Mouse (Mus musculus): ENCODE data around the gene Selenos. TPM values are rescaled to one million over a fixed set of nuclear protein-coding genes. Genes with fewer than 3 reads are reported as not detected.

Gene Selenos
- 88.5 and 109 TPM in 2 replicates for polyA plus RNA-seq (2016; fragmentation: Nextera tagmentation; extraction: Ambion mirVana)

DNA sequence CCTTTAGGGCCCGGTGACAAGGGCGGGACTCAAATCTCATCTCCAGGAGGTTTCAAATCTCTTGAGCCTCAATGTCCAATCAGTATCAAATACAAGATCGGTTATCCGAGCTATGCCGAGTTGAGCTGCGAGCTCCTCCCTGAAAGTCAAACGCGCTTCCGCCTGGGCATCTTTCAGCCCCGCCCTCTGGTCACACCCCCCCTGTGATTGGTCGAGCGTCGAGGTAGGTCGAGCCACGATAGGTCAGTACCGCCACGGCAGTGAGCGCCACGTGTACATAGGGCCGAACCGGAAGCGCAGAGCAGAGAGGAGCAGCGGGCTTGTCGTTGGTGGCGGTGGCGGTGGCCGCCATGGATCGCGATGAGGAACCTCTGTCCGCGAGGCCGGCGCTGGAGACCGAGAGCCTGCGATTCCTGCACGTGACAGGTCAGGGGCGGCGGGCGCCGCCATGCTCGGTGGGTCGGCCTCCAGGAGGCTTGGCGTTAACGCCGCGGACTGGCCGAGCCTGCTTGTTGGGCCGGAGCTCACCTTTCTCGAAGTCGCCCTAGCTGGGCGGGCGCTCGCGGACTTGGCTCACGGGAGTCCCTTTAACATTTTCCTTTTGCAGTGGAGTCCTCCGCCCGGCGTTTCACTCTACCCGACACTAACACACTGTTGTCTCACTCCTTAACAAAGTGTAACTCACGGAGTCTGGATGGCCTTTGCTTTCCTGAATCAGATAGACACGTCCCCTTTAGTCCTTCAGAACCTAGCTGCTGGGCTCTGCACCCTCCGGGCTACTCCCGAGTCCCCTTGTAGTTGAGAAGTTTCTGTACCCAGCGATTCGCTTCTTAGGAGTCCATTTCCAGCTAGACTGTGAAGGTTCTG is at the start of gene Selenos:
Selenos (plus strand) TSS at position 286 of the 867 bp plus-strand sequence.
- Histone ChIP-seq H3K4me1 (peaks cover 12% of the 10 kb centered on the region), H3K36me3 (peaks cover 58% of the 10 kb centered on the region)
- under 1% methylated on average over 65 of the region's 65 CpGs for WGBS

DNA sequence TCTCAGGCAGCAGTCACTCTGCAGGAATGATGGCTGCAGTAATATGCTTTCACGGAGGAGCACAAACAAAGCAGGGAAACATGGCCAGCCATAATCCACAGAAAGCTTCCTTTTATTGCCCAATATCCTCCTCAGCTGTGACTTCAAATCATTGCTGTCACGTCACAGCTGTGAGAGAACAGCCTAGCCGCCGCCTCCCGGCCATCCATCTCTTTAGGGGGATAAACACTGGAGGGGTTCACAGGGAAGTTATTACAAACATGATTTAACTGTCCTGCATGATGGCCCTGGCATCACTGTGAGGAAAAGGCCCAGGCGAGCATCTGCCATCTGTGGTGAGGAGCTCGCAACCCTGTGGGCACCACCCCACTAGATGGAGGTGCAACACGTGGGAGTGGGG is 42.6 kb upstream of the Selenos start:
- H3K4me3 ChIP-seq = no peak overlapping the region
- H3K27me3 ChIP-seq (ENCODE audit: insufficient read depth, poor library complexity, severe bottlenecking) = peaks cover 47% of the 10 kb centered on the region
- 78% methylated on average over 8 of the region's 8 CpGs for WGBS
- H3K9me3 ChIP-seq = no peaks in the 10 kb centered on the region
- no peak for DNase-seq (ENCODE audit: low spot score)
- H3K27ac ChIP-seq = no peak overlapping the region
- no peaks in the 10 kb centered on the region for H3K36me3 ChIP-seq
- 0 out of 2 replicates have a peak, but pooled peaks cover 2% of the 10 kb centered on the region for H3K4me1 ChIP-seq

More for the DNA sequence above, at the start of gene Selenos:
- Histone ChIP-seq H3K27ac (peak within 1 kb of the TSS; percentile 92), H3K9me3 (no peaks in the 10 kb centered on the region), H3K4me3 (peak within 1 kb of the TSS; percentile 84), H3K27me3 (ENCODE audit: insufficient read depth, poor library complexity, severe bottlenecking) (no peaks in the 10 kb centered on the region)
- peak; percentile 98 for DNase-seq (ENCODE audit: low spot score)

DNA sequence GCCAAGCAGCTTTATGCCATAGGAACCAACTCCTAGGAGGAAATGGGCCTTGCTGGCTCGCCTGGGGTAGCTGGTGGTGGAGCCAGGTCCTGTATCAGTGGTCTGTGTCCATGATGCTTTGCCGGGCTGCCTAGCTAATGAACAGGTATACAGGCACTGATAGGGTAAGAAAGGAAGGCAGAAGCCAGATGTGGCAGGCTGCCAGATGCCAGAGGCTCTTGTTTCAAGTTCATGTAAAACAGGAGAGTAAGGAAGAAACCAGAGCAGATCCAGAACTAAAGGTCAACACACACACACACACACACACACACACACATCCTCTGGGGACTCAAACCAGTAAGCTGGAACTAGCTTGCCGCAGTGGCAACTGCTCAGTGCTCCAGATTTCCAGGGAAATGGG is 41.2 kb upstream of the Selenos start:
- Histone ChIP-seq H3K27me3 (ENCODE audit: insufficient read depth, poor library complexity, severe bottlenecking) (peaks cover 45% of the 10 kb centered on the region), H3K9me3 (no peaks in the 10 kb centered on the region), H3K4me3 (no peak overlapping the region), H3K4me1 (0 out of 2 replicates have a peak, but pooled peaks cover 2% of the 10 kb centered on the region), H3K36me3 (no peaks in the 10 kb centered on the region), H3K27ac (no peak overlapping the region)
- 58% methylated on average over 3 of the region's 3 CpGs for WGBS
- DNase-seq (ENCODE audit: low spot score) = no peak

DNA sequence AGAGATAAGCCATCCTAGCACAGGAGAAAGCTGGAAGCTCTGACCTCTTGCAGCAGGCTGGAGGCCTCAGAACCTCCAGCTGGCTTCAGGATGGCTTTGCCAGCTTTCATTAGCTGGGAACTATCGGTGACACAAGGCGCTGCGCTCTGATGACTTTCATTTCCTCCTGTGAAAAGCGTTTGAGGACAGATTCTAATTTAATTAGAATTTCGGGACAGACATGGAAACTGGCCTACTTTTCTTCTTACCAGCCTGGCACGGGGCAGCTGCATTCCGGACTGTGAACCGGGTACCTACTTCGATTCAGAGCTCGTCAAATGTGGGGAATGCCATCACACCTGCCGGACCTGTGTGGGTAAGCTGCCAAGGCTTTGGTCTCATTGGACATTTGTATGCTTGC is 40.7 kb upstream of the Selenos start:
- H3K27ac ChIP-seq = no peak overlapping the region
- no peaks in the 10 kb centered on the region for H3K9me3 ChIP-seq
- no peak for DNase-seq (ENCODE audit: low spot score)
- 0 out of 2 replicates have a peak, but pooled peaks cover 2% of the 10 kb centered on the region for H3K4me1 ChIP-seq
- H3K4me3 ChIP-seq = no peak overlapping the region
- 84% methylated on average over 11 of the region's 11 CpGs for WGBS
- no peaks in the 10 kb centered on the region for H3K36me3 ChIP-seq
- H3K27me3 ChIP-seq (ENCODE audit: insufficient read depth, poor library complexity, severe bottlenecking) = peaks cover 40% of the 10 kb centered on the region

DNA sequence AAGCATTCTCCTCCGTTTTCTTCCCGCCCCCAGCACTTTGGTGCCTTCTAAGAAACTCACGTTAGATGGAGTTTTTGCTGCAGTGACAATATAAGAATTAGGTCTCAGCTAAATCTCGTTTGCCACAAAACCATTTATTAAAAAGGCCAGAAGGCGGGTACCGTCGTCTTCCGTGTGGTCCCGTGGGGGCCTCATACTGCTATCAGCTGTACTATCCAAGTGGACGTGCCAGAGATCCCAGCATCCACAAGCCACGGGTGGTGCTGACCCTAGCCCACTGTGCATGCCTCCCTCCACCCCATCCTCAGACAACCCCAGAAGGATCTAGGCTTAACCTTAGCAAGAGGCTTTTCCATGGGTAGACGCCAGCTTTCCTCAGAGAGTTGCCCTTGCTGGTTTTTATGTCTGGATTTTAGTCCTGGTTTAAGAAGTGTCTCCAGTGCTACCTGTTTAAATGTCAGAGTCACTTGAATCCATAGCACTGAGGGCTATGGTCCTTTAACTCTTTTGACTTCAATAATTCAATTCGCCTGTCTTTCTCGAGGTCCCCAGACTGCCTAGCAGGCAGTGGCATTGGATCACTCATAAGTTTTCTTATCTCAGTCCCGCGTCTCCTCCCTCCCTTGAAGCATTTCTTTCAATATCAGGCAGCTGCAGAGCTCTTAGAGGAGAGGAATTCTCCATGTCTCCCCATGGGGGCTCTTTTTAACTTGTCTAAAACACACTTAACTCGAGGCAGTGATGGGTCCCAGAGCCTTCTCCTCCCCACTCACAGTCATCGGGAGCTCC is 39.2 kb upstream of the Selenos start:
- H3K4me3 ChIP-seq = no peak overlapping the region
- 69% methylated on average over 18 of the region's 18 CpGs for WGBS
- H3K4me1 ChIP-seq = 0 out of 2 replicates have a peak, but pooled peaks cover 4% of the 10 kb centered on the region
- H3K27me3 ChIP-seq (ENCODE audit: insufficient read depth, poor library complexity, severe bottlenecking) = peaks cover 33% of the 10 kb centered on the region
- no peak overlapping the region for H3K27ac ChIP-seq
- DNase-seq (ENCODE audit: low spot score) = no peak
- H3K9me3 ChIP-seq = no peaks in the 10 kb centered on the region
- H3K36me3 ChIP-seq = no peaks in the 10 kb centered on the region

DNA sequence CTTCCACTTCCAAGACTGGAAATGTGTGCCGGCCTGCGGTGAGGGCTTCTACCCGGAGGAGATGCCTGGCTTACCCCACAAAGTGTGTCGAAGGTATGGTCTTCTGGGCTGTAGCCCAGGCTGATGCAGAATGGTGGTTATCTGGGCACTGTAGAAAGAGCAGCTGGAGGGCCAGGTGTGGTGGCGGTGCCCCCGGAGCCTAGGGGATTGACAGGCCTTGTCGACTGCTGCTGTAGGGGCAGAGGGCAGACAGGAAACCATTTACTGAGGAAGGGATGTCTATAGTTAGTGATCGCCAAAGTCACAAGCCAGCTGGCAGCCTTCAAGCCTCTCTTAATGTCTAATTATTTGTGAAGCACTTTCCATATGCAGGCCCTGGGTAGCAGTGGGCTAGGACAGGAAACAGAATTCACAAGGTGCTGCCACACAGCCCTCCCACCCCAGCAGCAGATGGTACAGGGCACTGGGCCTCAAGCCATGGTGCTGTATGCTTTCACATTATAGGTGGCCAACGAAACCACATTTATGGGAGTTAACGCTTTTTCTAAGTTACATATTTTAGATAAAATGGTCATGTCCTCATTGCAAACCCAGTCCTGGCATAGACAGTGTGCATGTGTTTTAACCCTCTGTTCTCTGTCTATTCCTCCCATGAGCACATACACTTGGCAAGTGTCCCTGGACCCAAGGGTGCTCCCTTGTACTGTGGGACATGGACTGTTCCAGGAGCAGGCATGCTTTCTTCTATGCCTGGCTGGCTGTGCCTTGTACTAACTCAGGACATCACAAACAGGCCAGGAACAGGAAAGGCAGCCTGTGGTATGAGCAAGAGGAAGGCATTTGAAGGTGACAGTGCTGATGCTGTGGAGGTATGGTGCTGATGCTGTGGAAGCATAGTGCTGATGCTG is 35.6 kb upstream of the Selenos start, which contains the start of gene Gm45213:
Gm45213 (plus strand) TSS at position 51 of the 908 bp plus-strand sequence.
- Histone ChIP-seq H3K4me1 (peaks cover 17% of the 10 kb centered on the region), H3K9me3 (no peaks in the 10 kb centered on the region), H3K27me3 (ENCODE audit: insufficient read depth, poor library complexity, severe bottlenecking) (peaks cover 45% of the 10 kb centered on the region), H3K4me3 (no peak within 1 kb of the TSS), H3K27ac (no peak within 1 kb of the TSS), H3K36me3 (no peaks in the 10 kb centered on the region)
- DNase-seq (ENCODE audit: low spot score) = no peak
- 85% methylated on average over 10 of the region's 10 CpGs for WGBS

DNA sequence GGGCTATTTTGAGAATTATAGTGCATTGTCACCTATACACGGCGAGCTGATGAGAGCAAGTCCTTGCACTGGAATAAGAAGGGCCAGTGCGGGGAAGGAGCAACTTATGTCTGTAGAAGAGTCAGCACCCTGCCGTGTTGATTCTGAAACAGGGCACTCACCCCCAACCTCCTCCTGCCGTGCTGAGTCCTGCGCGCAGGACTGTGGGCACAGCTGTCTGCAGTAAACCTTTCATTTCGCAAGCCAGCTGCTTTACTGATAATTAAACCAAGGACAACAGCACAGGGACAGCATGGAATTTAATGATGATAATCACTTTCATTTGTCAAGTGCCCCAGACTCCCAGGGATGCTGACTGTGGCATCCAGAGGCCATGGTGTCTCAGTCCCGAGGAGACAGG is 34.8 kb upstream of the Selenos start:
- H3K27ac ChIP-seq = no peak overlapping the region
- H3K9me3 ChIP-seq = no peaks in the 10 kb centered on the region
- DNase-seq (ENCODE audit: low spot score) = no peak
- H3K27me3 ChIP-seq (ENCODE audit: insufficient read depth, poor library complexity, severe bottlenecking) = peaks cover 49% of the 10 kb centered on the region
- H3K4me1 ChIP-seq = peaks cover 17% of the 10 kb centered on the region
- 59% methylated on average over 9 of the region's 9 CpGs for WGBS
- H3K4me3 ChIP-seq = no peak overlapping the region
- H3K36me3 ChIP-seq = no peaks in the 10 kb centered on the region

DNA sequence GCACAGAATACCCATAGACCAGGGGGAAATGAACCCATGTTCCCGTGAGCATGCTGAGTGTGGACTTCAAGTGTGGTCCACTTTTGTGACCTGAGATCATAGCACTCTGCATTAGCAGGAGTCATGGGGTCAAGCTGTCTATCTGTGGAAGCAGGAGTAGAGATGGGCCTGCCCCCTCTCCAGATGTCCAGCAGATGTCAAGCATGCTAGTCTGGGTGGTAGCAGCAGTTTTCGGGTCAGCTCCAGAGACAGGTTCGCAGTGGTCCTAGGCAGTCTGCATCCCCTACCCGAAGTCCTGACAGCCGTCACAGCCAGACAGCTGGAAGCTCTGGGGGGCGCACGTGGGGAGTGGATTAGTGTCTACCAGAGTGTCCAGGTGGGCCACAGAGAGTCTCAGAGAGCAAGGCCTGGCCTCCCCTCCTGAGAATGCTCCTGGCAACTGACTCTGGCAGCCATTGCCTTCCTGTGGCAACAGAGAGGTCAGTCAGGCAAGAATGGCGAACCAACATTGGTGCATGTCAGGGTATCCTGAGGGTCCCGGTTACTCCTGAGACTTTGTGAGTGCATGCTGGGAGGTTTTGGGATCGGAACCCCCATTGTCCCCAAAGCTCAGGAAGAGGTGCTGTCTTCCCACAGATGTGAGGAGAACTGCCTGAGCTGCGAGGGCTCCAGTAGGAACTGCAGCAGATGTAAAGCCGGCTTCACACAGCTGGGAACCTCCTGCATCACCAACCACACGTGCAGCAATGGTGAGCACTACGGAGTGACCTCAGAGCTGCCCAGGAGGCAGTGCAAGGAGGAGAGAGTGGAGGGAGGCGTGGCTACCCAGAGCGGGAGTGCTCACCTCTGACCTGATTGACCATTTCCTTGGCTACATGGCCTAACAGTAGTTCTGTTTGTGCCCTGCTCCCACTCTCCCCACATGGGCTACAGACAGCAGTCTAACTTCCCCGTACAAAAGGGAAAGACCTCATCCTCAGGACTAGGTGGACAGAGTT is 32.2 kb upstream of the Selenos start:
- DNase-seq (ENCODE audit: low spot score) = no peak
- Histone ChIP-seq H3K27ac (no peak overlapping the region), H3K27me3 (ENCODE audit: insufficient read depth, poor library complexity, severe bottlenecking) (peaks cover 47% of the 10 kb centered on the region), H3K4me3 (no peak overlapping the region), H3K9me3 (no peaks in the 10 kb centered on the region), H3K36me3 (no peaks in the 10 kb centered on the region), H3K4me1 (peaks cover 15% of the 10 kb centered on the region)
- 53% methylated on average over 17 of the region's 17 CpGs for WGBS

DNA sequence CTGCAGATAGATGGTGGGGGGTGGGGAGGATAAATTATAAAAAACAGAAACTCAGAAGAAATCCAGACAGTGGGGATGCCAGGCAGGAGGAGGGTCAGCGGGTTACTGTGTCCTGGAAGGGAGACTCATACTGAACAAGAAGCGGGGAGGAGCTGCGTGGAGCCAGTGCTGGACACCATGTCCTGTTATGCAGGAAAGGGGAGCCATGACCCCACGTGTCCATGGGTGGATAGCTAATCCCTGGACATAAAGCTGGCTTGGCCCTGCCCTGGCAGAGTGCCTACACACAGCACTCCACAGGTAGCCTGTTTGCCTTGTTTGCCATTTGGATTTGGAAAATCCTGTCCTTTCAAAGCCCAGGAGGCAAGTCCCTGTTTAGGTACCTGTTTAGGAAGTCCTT is 31.5 kb upstream of the Selenos start:
- DNase-seq (ENCODE audit: low spot score) = no peak
- H3K36me3 ChIP-seq = no peaks in the 10 kb centered on the region
- peaks cover 15% of the 10 kb centered on the region for H3K4me1 ChIP-seq
- H3K27ac ChIP-seq = no peak overlapping the region
- 86% methylated on average over 4 of the region's 4 CpGs for WGBS
- peaks cover 47% of the 10 kb centered on the region for H3K27me3 ChIP-seq (ENCODE audit: insufficient read depth, poor library complexity, severe bottlenecking)
- H3K9me3 ChIP-seq = no peaks in the 10 kb centered on the region
- H3K4me3 ChIP-seq = no peak overlapping the region

DNA sequence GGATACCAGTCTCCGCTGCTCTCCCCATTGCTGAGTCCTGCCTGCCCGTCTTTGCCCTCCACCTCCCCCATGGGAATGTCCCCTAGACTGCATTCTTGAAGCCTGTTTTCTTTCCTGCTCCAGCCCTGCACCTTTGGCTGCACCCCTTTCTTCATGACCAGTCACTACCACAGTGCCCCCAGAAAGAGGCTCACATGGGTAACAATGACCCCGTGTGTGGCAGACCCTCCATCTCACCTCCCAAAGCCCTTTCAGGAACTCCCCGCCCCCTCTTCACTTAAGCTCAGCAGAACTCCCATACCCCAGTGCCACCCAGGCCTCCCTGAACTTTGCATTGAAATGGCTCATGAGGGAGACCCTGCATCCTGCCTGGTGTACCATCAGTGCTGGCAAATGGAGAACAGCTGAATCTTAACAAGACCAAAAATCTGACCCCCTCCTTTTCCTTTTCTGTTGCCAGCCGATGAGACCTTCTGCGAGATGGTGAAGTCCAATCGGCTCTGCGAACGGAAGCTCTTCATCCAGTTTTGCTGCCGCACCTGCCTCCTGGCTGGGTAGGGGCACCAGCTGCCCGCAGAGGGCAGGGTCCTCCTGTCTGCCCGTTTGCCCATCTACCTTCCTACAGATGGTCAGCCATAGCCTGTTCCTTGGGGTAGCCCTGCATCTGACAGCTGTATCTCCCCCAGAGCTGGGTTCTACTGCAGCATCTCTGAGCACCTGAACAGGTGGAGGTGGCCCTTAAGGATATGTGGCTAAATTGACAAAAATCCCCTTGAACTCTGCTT is 30.8 kb upstream of the Selenos start:
- Histone ChIP-seq H3K36me3 (no peaks in the 10 kb centered on the region), H3K27ac (no peak overlapping the region), H3K4me3 (no peak overlapping the region), H3K4me1 (peaks cover 15% of the 10 kb centered on the region), H3K27me3 (ENCODE audit: insufficient read depth, poor library complexity, severe bottlenecking) (peaks cover 47% of the 10 kb centered on the region), H3K9me3 (no peaks in the 10 kb centered on the region)
- no peak for DNase-seq (ENCODE audit: low spot score)
- 75% methylated on average over 12 of the region's 12 CpGs for WGBS

DNA sequence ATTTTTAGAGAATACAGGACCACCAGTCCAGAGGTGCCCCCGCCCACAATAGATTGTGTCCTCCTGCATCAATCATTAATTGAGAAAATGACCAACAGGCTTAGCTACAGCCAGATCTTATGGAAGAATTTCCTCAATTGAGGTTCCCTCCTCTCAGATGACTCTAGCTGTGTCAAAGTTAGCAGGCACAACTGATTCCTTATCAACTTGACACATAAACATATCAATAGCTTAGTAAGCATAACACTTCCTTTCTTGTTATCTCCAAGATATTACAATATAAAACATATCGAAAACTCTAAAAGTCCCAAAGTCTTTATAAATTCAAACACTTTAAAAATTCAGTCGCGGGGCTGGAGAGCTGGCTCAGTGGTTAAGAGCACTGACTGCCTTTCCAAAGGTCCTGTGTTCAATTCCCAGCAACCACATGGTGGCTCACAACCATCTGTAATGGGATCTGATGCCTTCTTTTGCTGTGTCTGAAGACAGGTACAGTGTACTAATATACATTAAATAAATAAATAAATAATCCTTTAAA is 25.4 kb upstream of the Selenos start:
- DNase-seq (ENCODE audit: low spot score) = no peak
- Histone ChIP-seq H3K27ac (no peak overlapping the region), H3K9me3 (no peaks in the 10 kb centered on the region), H3K4me3 (no peak overlapping the region), H3K27me3 (ENCODE audit: insufficient read depth, poor library complexity, severe bottlenecking) (0 out of 2 replicates have a peak, but pooled peaks cover 5% of the 10 kb centered on the region), H3K4me1 (no peaks in the 10 kb centered on the region), H3K36me3 (no peaks in the 10 kb centered on the region)
- 79% methylated on average over 4 of the region's 4 CpGs for WGBS
